Mouse (Mus musculus): Measurements from ENCODE around the gene Nek11.

Gene Nek11

GRCm38 (mm10) chr9:105395218-105395627, at the start of gene Nek11, which contains the start of gene Aste1:
Nek11 (minus strand) TSS chr9:105395524.
Aste1 (plus strand) TSS chr9:105395392.
- peak; percentile 65 to 88 for DNase-seq (ENCODE audit: low spot score in 2 of 2)

- no peak for DNase-seq (ENCODE audit: low spot score in 2 of 2)
Measured at GRCm38 (mm10) chr9:105408549-105408948, 13.2 kb upstream of the Nek11 start.

- no peak for DNase-seq (ENCODE audit: low spot score in 2 of 2)
Measured at GRCm38 (mm10) chr9:105394720-105395119, 604 bp downstream of the Nek11 start.

GRCm38 (mm10) chr9:105390616-105391015, 4.7 kb downstream of the Nek11 start:
- no peak for DNase-seq (ENCODE audit: low spot score in 2 of 2)

GRCm38 (mm10) chr9:105389289-105389688, 6.0 kb downstream of the Nek11 start:
- peak in 1 of 2 experiments; percentile 82 for DNase-seq (ENCODE audit: low spot score in 2 of 2)

- DNase-seq (ENCODE audit: low spot score in 2 of 2), result no peak
Measured at GRCm38 (mm10) chr9:105387403-105387802, 7.9 kb downstream of the Nek11 start.

GRCm38 (mm10) chr9:105379533-105380145, 15.7 kb downstream of the Nek11 start:
- no peak for DNase-seq (ENCODE audit: low spot score in 2 of 2)

- DNase-seq (ENCODE audit: low spot score in 2 of 2), result no peak
Measured at GRCm38 (mm10) chr9:105377622-105378021, 17.7 kb downstream of the Nek11 start.

GRCm38 (mm10) chr9:105376954-105377530, 18.3 kb downstream of the Nek11 start:
- DNase-seq (ENCODE audit: low spot score in 2 of 2), result no peak

- DNase-seq (ENCODE audit: low spot score in 2 of 2), result no peak
Measured at GRCm38 (mm10) chr9:105376411-105376810, 18.9 kb downstream of the Nek11 start.

GRCm38 (mm10) chr9:105374361-105374760, 21.0 kb downstream of the Nek11 start:
- DNase-seq (ENCODE audit: low spot score in 2 of 2), result no peak

GRCm38 (mm10) chr9:105368605-105369004, 26.7 kb downstream of the Nek11 start:
- no peak for DNase-seq (ENCODE audit: low spot score in 2 of 2)

- no peak for DNase-seq (ENCODE audit: low spot score in 2 of 2)
Measured at GRCm38 (mm10) chr9:105366199-105366598, 29.1 kb downstream of the Nek11 start.

- DNase-seq (ENCODE audit: low spot score in 2 of 2), result no peak
Measured at GRCm38 (mm10) chr9:105363520-105364231, 31.6 kb downstream of the Nek11 start.

- DNase-seq (ENCODE audit: low spot score in 2 of 2), result no peak
Measured at GRCm38 (mm10) chr9:105362181-105362580, 33.1 kb downstream of the Nek11 start.

GRCm38 (mm10) chr9:105349034-105349433, 46.3 kb downstream of the Nek11 start:
- no peak for DNase-seq (ENCODE audit: low spot score in 2 of 2)

- no peak for DNase-seq (ENCODE audit: low spot score in 2 of 2)
Measured at GRCm38 (mm10) chr9:105348242-105349031, 46.9 kb downstream of the Nek11 start.

GRCm38 (mm10) chr9:105342994-105343656, 52.2 kb downstream of the Nek11 start:
- no peak for DNase-seq (ENCODE audit: low spot score in 2 of 2)

GRCm38 (mm10) chr9:105342565-105342964, 52.8 kb downstream of the Nek11 start:
- DNase-seq (ENCODE audit: low spot score in 2 of 2), result no peak

GRCm38 (mm10) chr9:105332436-105333016, 62.8 kb downstream of the Nek11 start:
- no peak for DNase-seq (ENCODE audit: low spot score in 2 of 2)

- DNase-seq (ENCODE audit: low spot score in 2 of 2), result no peak
Measured at GRCm38 (mm10) chr9:105321856-105322255, 73.5 kb downstream of the Nek11 start.

Data from left cerebral cortex, adult 9 months (tissue).